Mouse (Mus musculus) heart, adult 11 months (tissue): ENCODE results near the gene Atp5g2.

Experiments used
- DNase-seq: peaks from one replicate; pipeline ENCODE4 v3.0.0; 2022

Atp5g2 gene

DNA sequence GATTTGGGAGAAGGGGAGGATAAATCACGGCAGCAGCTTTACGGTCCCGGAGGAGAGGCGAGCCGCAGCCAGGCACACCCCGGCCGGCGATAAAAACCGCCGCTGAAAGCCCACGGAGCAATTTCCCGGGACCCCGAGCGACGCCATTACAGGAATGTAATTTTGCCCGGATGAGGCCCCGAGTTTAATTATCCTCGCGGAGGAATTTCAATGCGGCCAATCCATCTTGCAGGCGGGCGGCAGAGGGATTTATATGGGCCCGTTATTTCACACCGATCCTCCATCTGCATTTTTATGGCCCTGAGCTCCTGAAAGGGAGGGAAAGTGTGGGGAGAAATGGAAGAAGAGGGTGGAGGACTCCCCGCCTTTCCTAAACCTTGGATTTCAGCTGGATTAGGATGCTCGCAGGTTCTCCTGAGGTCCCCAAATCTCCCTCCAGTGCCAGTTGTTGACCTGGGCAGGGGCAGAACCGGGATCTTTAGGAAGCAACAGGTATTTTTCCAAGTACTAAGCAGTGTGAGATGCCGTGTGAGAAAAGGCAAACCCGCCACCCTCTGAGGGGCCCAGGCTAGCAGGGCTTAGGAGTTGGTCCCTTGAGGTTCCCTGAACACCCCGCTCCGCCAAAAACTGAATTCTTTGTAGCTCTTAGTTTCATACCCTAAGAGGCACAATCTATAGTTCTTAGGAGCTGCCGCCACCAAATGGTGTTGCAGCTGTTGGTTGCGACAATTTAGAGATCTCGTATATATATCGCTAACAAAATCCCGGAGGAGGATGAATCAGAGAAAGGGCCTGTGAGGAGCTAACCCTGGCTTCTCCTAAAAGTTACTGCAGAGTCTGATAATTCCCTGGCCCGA is at the start of gene Atp5g2:
Gene Atp5g2, minus strand, starts transcription at position 138 of the 857 bp plus-strand sequence.
- DNase-seq, result peak; percentile 96

DNA sequence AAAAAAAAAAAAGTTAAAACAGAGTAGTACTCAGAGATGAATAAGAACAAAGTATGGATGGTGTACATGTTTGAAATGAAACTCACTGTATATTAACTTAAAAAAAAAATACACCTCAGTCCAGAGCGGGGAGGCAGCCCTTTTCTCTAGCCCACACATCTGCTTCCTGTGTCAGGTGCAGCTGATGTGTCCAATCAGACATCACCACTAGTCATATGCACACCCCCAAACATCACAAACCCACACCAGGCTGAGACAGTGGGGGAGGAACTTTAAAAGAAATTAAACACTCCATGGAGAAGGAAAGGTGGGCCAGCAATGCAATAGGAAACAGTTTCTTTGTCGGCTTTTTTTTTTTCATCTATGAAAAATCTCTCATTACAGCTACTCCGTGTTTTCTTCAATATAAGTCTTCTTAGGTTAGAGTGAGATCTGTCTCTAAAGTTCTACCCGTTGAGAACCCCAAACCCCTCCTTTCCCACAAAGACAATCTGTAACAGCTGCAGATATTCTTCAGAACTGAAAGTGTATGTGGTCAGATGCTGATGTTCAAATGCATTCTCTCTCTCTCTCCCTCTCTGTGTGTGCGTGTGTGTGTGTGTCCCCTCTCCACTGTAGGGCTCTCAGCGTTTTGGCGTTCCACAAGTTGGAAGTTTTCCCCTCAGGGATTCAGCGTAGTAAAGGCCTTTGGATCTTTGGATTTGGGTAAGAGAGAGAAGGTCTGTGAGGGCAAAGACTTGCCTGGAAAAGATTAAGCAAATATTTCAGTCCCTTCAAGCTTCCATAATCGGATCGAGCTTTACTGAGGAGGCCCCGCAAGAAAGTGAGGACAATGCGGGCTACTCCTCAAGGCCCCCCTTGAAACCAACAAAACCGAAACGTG is 49.1 kb upstream of the Atp5g2 start:
- no peak for DNase-seq

DNA sequence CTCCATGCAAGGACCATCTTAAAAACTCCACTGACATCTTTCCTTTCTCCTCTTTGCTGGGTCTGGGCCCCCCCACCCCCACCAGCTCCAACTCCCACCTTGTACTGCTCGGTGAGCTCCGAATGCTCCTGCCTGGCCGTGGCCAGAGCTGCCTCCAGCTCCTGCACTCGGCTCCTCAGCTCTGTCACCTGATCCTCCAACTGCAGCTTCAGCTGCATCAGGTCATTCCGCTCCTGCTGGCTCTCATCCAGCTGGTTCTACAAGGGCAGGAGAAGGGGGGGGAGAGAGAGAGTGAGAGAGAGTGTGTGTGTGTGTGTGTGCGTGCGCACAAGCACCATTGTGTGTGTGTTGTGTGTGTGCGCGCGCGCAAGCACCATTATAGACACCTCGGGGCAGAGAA is 44.0 kb upstream of the Atp5g2 start:
- no peak for DNase-seq

DNA sequence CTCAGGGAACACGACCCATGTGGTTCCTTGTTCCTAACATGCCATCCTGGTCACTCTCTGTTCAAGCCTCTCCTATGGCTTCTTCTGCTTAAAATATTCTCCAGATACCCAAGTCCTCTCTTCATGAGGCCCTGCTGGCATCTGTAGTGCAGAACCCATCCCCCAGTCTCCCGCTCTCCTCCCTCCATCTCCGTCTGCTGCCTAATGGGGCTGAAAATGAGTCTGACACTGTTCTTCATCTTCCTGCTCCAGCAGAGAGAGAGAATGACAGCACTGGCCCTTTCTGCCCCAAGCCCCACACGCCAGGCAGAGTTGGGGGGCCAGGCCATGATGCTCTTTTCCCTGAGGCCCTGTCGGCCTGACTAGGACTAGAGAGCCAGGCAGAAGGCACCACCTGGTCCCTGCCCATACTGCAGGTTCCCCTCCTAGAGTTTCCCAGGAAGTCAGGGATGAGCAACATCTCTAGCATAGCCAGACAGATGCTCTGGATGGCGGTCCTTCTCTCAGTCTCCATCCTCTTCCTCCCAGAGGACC is 35.7 kb upstream of the Atp5g2 start:
- DNase-seq, result no peak

DNA sequence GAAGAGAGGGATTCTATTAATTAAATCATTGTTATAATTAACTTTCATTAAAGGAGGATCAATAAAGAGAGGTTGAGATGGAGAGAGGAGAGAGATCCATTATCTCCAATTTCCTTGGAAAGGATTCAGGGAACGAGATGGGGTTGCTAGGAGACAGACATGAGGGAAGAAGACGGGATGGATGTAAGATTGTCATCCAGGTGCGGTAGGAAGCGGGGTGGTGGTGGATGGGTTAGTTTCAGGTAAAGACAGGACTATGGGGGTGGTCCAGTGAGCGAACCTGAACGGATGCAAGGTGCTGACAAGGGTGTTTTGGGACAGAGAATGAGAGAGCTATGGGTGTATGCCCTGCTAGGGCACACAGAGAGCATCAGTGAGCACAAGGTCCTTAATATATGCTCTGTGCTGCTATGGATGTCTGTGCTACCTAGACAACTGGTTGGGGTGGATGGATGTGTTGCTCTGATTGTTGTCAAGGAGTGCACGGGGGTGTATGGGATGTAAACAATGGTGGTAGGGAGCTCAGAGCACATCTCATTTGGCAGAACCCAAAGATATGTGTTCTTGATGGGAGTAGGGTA is 33.9 kb upstream of the Atp5g2 start:
- no peak for DNase-seq

DNA sequence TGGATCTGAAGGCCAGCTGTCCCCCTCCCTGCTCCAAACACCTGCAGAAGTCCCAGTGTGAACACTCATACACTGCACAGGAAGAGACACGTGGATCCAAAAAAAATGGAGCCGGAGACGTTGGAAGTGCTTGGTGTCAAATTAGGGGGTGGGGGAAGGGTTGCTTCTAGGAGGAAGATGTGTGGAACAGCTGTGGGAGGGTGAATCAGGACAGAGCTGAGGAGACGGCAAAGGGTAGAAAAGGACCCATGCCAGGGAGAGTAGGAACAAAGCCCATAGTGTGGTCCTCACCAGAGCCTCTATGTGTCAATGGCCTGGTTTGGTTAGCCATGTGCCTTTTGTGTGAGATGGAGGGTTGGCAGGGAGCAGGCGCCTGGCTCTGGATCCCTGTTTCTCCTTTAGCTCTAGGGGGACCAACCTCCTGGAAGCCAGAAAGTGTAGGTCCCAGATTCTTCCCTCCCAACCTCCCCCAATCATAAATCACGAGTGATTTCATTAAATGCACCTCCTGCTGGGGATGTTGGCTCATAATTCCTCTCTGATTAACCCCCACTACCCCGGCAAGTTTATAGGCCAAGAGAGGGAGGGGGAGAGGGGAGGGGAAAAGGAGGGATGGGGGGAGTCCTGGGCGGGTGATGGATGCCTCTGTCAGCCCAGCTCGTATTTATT is 33.2 kb upstream of the Atp5g2 start:
- no peak for DNase-seq

DNA sequence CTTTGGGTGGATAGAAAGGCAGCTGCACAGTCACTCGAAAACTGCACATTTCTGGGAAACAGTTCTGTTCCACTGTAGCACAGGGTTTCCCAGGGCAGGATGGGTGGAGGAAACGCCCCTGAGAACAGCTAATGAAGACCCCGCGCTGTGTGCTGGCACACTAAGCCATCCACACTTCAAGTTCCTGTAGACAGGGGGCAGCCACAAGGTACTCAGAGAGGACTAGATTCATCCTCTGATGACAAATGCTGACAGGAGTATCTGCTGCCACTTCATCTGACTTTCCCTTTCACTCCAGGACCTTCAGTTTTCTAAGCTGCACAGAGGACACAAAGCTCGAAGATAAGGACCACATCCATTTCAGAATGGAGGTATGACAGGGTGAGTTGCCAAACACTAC is 32.7 kb upstream of the Atp5g2 start:
- DNase-seq, result no peak

DNA sequence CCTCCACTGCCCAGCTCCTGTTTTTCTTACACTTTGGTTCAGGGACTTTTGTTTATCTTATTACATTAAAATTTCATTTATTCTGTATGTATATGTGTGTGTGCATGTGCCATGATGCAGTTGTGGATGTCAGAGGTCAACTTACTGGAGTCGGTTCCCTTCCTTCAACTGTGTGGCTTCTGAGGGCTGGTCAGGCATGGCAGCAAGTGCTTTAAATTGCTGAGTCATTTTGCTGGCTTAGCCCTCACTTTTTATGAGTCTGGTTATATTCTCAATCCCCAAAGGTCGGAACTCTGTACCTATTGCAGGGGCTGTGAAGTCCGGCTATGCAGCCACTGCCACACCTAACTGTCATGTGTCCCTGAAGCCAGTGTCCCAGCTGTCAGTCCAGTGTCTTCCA is 30.8 kb upstream of the Atp5g2 start:
- DNase-seq, result no peak

DNA sequence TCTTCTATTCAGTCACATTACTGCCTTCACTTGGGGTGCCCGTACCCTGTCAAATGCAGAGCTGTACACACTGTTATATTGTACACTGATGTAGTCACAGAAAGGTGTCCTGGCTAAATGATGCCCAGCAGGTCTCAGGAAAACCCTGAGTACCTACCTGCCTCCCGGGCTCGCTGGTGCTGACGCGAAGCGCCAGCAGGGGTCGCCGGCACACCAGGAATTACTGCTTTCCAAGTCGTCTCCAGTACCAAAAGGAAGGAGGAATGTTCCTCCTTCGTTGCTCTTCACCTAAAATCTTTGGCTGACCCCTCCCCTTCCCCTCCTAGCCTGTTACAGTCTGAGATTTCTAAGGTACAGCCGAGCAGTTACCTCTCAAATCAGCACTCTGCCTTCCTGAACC is 26.0 kb upstream of the Atp5g2 start:
- DNase-seq, result peak; percentile 95

DNA sequence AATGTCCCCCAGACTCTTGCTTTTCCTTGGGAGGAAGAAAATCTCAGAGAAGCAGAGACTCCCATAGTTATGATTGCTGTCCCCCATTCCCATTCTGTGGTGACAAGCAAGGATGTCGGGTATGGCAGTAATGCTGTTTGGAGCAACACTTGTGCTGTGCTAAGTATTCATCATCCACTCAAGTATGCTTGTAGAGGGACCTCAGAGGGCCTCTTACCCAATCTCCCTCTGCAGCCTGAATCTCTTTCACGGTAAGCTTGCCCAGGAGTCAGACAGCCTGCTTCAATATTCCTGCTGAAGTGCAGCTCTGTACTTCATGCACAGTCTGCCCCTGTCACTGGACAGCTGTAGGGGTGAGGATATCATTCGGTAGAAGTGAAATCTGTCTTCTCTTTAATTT is 24.7 kb upstream of the Atp5g2 start:
- DNase-seq, result no peak

DNA sequence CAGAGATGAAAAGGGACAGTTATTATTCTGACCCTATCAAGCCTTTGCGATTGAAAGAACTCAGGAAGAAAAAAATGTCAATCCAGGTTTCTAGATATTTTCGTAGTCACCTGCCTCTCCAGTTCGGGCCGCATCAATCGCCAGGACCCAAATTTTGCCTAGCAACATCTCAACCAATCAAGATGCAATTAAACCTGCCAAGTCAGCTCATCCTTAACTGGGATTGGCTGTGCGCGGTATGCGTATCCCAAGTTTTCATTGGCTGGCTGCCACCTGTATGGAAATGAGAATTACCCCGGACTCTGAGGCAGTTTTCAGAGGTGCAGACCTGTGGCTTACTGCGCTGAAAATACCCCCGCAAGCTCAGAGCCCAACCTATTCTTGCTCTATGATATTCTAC is 21.4 kb upstream of the Atp5g2 start:
- DNase-seq, result peak; percentile 97

DNA sequence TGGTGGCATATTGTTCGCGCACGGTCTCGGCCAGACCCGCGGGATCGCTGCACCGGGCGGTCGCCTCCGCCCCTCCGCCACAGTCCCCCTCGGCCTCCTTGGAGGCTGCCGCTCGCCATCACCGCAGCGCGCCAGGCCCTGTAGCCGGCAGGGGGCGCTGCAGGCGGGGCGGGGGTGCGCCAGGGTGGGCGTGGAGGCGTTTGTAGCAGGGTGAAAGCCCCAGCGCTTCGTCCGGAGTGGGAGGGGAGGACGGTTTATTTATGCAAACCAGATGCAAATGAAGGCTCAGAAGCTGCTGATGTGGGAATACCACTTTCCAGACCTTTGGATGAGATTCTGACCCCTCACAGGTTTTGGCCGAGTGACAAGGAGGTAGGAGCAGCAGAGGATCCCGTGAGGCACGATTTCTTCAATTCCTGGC is 20.8 kb upstream of the Atp5g2 start:
- DNase-seq, result peak; percentile 93

DNA sequence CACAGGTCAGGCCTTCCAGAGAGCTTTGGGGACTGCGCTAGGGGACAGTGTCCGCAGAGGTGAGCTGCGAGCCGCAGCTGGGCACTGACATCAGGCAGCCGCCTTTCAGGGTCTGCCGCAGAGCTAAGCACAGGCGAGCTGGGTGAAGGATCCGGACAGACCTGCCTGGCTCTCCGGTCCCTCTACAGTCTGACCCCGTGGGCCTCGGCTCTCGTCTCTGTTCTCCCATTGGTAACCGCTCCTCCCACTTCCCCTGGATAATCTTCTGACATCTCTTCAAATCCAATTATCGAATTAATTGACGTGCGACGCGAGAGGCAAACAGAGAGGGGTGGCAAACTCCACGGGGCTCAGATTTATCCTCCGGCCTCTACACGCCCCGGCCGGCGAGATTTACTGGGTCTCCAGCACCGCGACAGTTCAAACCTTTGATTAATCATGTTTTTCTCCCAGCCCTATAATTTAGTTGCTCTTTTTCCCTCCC is 20.2 kb upstream of the Atp5g2 start:
- no peak for DNase-seq

DNA sequence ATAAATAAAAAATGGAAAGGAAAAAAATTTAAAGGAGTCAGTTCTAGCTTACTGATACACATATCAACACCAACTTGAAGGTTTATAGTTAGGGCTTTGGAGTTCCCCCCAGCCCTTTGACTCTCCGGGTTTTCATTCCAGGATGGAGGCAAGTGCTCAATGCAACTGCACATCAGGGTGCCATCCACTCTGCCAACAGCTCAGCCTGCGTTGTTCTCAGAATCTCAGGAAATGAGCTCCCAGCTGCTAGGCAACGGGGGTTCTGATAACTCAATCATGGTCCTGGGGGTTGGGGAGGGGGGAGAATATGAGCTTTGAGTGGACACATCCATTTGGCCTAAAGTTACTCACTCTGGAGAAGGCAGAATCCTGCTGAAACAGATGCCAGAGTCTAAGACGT is 13.6 kb upstream of the Atp5g2 start:
- no peak for DNase-seq

DNA sequence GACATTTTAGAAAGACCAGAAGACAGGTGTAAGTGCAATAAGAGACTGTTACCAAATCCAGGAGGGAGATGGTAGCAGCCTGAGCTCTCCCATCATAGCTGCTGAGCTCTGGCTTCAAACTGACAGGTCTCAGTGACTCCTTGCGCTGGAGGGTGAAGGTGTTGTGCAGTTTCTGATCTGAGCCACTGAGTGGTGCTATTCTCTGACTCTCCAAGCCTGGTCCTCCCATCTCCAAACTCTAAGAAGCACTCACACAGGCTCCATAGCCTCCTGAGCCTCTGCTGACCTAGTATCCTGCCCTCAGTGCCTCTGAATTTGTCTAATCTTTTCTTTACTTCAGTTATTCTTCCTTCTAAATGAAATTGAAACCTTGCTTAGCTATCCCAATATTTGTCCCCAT is 11.5 kb upstream of the Atp5g2 start:
- DNase-seq, result no peak

DNA sequence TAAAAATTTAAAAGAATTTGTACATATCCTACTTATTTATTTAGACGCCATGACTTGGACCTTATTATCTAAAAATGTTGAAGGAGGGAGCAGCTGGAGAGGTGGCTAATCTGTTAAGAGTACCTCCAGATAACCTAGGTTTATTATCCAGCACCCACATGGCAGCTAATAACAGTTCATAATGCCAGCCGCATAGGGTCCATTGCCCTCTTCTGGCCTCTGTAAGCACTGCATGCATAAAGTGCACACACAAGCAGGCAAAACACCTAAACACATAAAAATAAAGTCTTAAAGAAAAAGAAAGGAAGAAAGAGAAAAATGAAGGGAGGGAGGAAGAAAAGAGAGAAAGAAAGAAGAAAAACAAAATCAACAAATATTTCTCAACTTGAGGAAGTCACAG is 4.2 kb upstream of the Atp5g2 start:
- no peak for DNase-seq

DNA sequence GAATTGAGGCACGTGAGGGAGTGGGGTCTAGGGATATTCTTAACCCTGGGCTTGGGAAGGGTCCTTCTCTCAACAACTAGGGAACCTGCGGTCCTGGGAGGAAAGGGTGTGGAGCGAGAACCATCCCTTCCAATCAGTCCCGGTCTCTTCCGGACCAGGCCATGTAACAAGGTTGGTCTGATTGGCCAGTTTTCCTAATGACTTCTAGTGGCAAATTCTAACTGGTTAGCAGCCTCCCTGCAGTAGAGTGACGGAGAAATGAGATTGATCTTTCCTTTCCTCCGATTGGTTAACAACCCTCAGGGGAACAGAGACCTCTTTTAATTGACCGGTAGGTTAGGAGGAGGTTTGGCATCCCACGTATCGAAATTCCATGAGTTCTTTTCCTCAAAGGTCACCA is 1.4 kb upstream of the Atp5g2 start:
- peak; percentile 99 for DNase-seq

DNA sequence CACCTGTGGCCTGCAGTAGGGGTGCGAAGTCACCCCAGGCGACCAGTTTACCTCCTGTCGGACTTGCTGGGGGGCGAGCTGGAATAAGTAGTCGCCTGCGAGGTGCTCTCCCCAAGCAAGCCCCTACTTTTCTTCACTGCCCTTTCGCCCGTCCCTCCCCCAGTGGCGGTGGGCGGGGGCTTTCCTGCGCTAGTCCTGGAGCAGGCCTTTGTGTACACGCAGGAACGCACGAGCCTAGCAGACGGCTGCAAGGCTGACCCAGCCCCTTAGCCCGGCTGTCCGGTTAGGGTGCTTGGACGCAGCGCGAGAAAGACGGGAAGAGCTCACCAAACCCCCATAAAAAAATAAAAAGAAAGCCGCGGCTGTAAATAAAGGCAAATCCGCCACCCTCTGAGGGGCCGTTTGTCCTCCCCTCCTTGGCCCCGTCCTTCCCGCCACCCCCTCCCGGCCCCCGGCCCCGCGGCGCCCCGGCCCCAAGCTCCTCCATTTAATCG is 384 bp downstream of the Atp5g2 start:
- peak; percentile 99 for DNase-seq

DNA sequence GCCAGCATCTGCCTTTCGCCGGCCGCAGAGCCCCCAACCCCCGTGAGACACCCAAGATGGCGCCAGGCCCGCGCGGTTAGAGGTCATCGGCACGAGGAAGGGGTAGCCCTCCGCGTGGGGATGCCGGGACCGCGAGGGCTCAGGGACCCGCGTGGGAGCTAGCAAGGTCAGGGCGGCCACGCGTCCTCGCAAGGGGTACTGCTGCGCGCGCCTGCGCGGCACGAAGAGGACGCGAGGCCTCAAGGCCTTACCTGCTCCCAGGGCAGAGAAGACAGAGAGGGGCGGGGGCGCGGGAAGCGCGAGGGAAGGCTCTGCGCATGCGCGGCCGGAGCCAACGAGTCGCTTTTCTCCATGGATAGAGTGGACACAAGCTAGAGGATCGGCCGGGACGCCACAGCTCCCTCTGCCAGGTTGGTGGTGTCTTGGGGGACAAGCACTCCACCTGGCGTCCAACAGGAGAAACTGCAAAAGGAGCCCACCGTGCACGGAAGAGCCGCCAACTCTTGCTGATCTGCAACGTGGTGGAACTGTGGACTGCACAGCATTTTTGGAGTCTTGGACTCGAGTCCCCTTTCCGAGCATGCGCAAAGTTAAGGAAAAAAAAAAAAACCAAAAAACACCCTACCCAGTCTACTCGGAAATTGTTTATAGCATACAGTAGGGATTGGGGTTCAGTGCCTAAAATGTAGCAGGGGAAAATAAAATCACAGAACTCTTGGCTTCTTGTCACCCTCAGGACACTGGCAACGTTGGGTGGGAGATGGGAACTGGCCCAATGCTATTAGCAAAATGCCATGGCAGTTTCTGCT is 1.2 kb downstream of the Atp5g2 start:
- peak; percentile 100 for DNase-seq

DNA sequence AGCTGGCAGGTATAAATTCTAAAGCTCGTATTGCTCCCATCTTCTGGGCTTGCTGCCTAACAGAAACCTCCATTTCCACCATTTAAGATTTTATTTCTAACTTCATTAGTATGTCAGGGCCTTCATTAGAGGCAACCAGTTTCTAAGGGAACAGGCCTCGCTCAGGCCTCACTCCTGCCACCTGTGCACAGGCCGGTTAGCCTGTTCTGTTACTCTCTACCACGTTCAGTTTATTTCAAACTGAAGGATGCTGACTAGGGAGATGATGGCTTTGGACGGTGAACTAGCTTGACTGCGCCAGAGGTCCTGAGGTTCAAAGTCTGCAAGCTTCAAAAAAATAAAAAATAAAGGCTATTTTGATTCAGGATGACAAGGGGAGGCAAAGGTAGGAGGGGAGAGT is 1.9 kb downstream of the Atp5g2 start:
- no peak for DNase-seq

DNA sequence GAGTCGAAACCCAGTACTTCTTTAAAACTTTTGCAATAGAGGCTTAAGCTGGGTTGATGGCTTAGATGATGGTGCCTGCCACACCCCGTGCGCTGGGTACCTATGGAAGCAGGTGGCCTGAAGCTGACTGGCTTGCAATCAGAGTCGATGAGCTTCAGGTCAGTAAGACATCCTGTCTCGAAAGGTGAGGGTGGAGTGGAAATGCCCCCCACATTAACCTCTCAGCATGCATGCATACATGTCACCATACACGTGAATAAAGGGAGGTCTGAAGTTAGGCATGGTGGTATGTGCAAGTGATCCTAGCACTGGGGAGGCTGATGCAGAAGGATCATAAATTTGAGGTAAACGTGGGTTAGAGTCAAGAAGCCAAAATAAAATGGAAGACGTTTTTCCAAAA is 2.6 kb downstream of the Atp5g2 start:
- DNase-seq, result peak; percentile 87

DNA sequence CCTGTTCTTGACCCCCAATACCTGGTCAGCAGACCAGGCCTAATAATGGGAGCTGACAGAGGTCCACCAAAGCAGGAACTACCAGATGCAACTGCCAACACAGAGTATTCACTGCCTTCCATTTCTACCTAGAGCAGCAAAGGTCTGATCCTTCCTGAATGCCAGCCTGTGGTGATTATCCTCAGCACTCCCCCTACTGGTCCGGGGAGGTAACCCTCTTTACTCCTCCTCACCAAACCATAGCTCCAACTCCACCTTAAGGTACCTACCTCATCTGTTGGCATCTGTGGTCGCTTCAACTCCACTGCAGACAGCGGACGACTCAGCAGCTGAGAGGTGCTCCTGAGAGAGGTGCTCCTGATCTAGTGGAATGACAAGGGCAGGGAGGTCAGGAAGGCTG is 6.7 kb downstream of the Atp5g2 start:
- DNase-seq, result peak; percentile 90
